Mouse (Mus musculus): ENCODE measurements around the gene Snx11. TPM values are rescaled to one million over a fixed set of nuclear protein-coding genes. Genes with fewer than 3 reads are reported as not detected.

The Snx11 gene
- polyA plus RNA-seq, 1 experiment from 2014 or later: 8.0 TPM

DNA sequence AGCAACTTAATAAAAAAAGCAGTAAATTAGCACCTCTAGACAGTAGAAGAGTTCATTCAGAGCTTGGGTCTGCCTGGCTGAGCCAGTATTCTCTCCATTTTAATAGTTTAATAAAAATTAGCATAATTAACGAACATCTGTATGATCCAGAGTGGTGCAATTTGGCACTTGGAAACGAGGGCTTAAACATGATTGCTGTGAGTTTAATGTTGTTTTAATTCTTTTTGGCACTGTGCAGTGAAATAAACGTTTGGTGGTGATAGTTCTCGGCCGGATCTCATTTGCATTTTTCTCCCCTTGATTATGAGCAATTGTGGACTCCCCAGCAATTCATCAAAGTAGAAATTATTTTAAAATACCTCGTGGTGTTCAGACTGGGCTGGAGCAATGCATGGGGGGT lies 30.7 kb downstream of the Snx11 start:
- WGBS: 75% methylated on average over 6 of the region's 6 CpGs
- H3K9ac ChIP-seq (ENCODE audit: low read length): no peak overlapping the region
- no peak overlapping the region for H3K4me2 ChIP-seq (ENCODE audit: low read length)
- no peaks in the 10 kb centered on the region for H3K36me3 ChIP-seq (ENCODE audit: control insufficient read depth, insufficient read depth, low read length)
- H3K4me1 ChIP-seq (replicated peaks; ENCODE audit: control insufficient read depth, insufficient read depth, low read length): peaks cover 6% of the 10 kb centered on the region; the same call in 1 of the 2 replicates
- no peaks in the 10 kb centered on the region for H3K9me3 ChIP-seq (ENCODE audit: control insufficient read depth, low read length)
- no peak for DNase-seq (ENCODE audit: low spot score)
- H3K4me3 ChIP-seq (ENCODE audit: low read depth, low read length): no peak overlapping the region
- no peak overlapping the region for H3K27ac ChIP-seq (ENCODE audit: low read depth)
- H3K27me3 ChIP-seq (replicated peaks; ENCODE audit: control insufficient read depth, insufficient read depth, low read length): 0 out of 2 replicates have a peak, but pooled peaks cover 1% of the 10 kb centered on the region
- no peak for ATAC-seq (replicated peaks; ENCODE audit: low FRiP score, low TSS enrichment, low read depth)

DNA sequence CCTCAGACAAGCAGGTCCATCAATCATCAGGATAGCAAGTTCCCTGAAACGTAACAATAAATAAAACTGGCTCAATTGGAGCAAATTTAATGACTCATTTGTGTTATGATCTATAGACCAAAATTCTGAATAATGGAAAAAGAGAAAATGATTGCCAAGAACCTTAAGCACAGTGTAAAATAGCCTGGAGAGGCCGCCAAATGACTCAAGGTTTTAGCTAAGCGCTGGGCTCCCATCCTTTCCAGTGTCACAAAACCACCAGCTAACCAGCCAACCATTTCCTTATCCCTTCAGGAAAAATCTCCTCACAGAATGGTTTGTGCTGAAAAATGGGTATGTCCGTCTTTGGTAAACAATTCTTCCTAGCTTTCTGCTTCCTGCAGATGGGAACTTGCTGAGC lies 33.5 kb downstream of the Snx11 start:
- DNase-seq (ENCODE audit: low spot score) (no peak), ATAC-seq (replicated peaks; ENCODE audit: low FRiP score, low TSS enrichment, low read depth) (no peak)

DNA sequence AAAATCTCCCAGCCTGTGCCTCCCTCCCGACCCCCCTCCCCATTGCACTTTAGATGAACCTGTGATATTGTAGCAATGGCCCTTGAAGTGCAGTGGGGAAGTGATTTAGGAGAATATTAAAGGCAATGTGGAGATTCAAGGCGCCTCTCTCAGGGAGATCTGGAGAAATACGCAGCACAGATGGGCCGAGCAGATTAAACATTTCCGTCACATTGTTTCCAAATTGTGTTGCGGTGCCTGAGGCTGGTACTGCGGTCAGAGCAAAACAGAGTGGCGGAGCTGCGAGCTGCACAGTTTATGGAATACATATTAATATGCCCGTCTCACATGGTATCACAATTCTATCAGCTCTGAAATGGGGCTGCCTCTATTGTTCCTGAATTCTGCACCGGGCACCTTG lies 34.4 kb downstream of the Snx11 start:
- 0 out of 2 replicates have a peak, but pooled peaks cover 7% of the 10 kb centered on the region for H3K27me3 ChIP-seq (replicated peaks; ENCODE audit: control insufficient read depth, insufficient read depth, low read length)
- H3K27ac ChIP-seq (ENCODE audit: low read depth): peak overlapping the region; percentile 5; the same call in 1 of the 2 replicates
- ATAC-seq (replicated peaks; ENCODE audit: low FRiP score, low TSS enrichment, low read depth): peak; percentile 68; the same call in 1 of the 2 replicates
- H3K4me1 ChIP-seq (replicated peaks; ENCODE audit: control insufficient read depth, insufficient read depth, low read length): peaks cover 12% of the 10 kb centered on the region; the same call in 1 of the 2 replicates
- no peaks in the 10 kb centered on the region for H3K36me3 ChIP-seq (ENCODE audit: control insufficient read depth, insufficient read depth, low read length)
- H3K9ac ChIP-seq (ENCODE audit: low read length): no peak overlapping the region
- 20% methylated on average over 11 of the region's 11 CpGs for WGBS
- H3K4me3 ChIP-seq (ENCODE audit: low read depth, low read length): no peak overlapping the region
- no peak for DNase-seq (ENCODE audit: low spot score)
- H3K4me2 ChIP-seq (ENCODE audit: low read length): peak overlapping the region; percentile 18
- no peaks in the 10 kb centered on the region for H3K9me3 ChIP-seq (ENCODE audit: control insufficient read depth, low read length)

More for the DNA sequence above, 33.5 kb downstream of the Snx11 start:
- no peak overlapping the region for H3K27ac ChIP-seq (ENCODE audit: low read depth)
- 0 out of 2 replicates have a peak, but pooled peaks cover 7% of the 10 kb centered on the region for H3K27me3 ChIP-seq (replicated peaks; ENCODE audit: control insufficient read depth, insufficient read depth, low read length)
- no peaks in the 10 kb centered on the region for H3K9me3 ChIP-seq (ENCODE audit: control insufficient read depth, low read length)
- H3K9ac ChIP-seq (ENCODE audit: low read length): no peak overlapping the region
- no peak overlapping the region for H3K4me3 ChIP-seq (ENCODE audit: low read depth, low read length)
- peaks cover 12% of the 10 kb centered on the region; the same call in 1 of the 2 replicates for H3K4me1 ChIP-seq (replicated peaks; ENCODE audit: control insufficient read depth, insufficient read depth, low read length)
- no peak overlapping the region for H3K4me2 ChIP-seq (ENCODE audit: low read length)
- no peaks in the 10 kb centered on the region for H3K36me3 ChIP-seq (ENCODE audit: control insufficient read depth, insufficient read depth, low read length)
- WGBS: 65% methylated on average over 4 of the region's 4 CpGs

DNA sequence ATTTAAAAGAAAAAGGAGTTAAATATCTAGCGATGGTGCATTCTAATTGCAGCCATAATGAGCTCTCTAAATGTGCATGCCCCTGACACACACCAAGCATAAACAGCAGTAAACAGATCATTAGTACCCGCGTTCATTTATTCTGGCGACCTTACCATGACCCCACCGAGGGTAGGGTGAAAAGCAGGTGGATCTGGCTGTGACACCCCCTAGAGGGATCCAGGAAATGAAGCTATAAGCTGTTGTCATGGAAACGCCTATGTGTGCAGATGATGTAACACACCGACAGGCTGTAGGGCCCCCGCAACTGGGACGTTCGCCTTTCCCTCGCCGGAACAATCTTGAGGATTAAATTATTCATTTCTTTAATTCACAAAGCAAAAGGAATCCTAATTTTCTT lies 35.4 kb downstream of the Snx11 start:
- Histone ChIP-seq H3K4me1 (replicated peaks; ENCODE audit: control insufficient read depth, insufficient read depth, low read length) (peaks cover 12% of the 10 kb centered on the region; the same call in 1 of the 2 replicates), H3K4me3 (ENCODE audit: low read depth, low read length) (no peak overlapping the region), H3K4me2 (ENCODE audit: low read length) (0 out of 2 replicates have a peak overlapping the region, but pooled peaks have one; percentile 6), H3K27me3 (replicated peaks; ENCODE audit: control insufficient read depth, insufficient read depth, low read length) (peaks cover 8% of the 10 kb centered on the region), H3K27ac (ENCODE audit: low read depth) (no peak overlapping the region), H3K9ac (ENCODE audit: low read length) (no peak overlapping the region), H3K36me3 (ENCODE audit: control insufficient read depth, insufficient read depth, low read length) (no peaks in the 10 kb centered on the region), H3K9me3 (ENCODE audit: control insufficient read depth, low read length) (no peaks in the 10 kb centered on the region)
- 14% methylated on average over 12 of the region's 12 CpGs for WGBS
- ATAC-seq (replicated peaks; ENCODE audit: low FRiP score, low TSS enrichment, low read depth): no peak; the same call in 1 of the 2 replicates
- no peak for DNase-seq (ENCODE audit: low spot score)

- no peak overlapping the region for H3K9ac ChIP-seq (ENCODE audit: low read length)
- H3K4me1 ChIP-seq (replicated peaks; ENCODE audit: control insufficient read depth, insufficient read depth, low read length): peaks cover 20% of the 10 kb centered on the region
- 56% methylated on average over 12 of the region's 12 CpGs for WGBS
- H3K9me3 ChIP-seq (ENCODE audit: control insufficient read depth, low read length): no peaks in the 10 kb centered on the region
- H3K4me2 ChIP-seq (ENCODE audit: low read length): no peak overlapping the region
- no peaks in the 10 kb centered on the region for H3K36me3 ChIP-seq (ENCODE audit: control insufficient read depth, insufficient read depth, low read length)
- peaks cover 15% of the 10 kb centered on the region for H3K27me3 ChIP-seq (replicated peaks; ENCODE audit: control insufficient read depth, insufficient read depth, low read length)
- DNase-seq (ENCODE audit: low spot score) (no peak), ATAC-seq (replicated peaks; ENCODE audit: low FRiP score, low TSS enrichment, low read depth) (no peak)
- no peak overlapping the region for H3K4me3 ChIP-seq (ENCODE audit: low read depth, low read length)
- no peak overlapping the region for H3K27ac ChIP-seq (ENCODE audit: low read depth)
Observed at GRCm38 (mm10) chr11:96740796-96741195, 36.6 kb downstream of the Snx11 start.

GRCm38 (mm10) chr11:96737673-96738471 lies 39.5 kb downstream of the Snx11 start:
- H3K9ac ChIP-seq (ENCODE audit: low read length): no peak overlapping the region
- H3K36me3 ChIP-seq (ENCODE audit: control insufficient read depth, insufficient read depth, low read length): no peaks in the 10 kb centered on the region
- ATAC-seq (replicated peaks; ENCODE audit: low FRiP score, low TSS enrichment, low read depth): no peak
- peaks cover 15% of the 10 kb centered on the region for H3K27me3 ChIP-seq (replicated peaks; ENCODE audit: control insufficient read depth, insufficient read depth, low read length)
- H3K4me3 ChIP-seq (ENCODE audit: low read depth, low read length): no peak overlapping the region
- H3K4me1 ChIP-seq (replicated peaks; ENCODE audit: control insufficient read depth, insufficient read depth, low read length): peaks cover 17% of the 10 kb centered on the region
- 64% methylated on average over 14 of the region's 14 CpGs for WGBS
- peak; percentile 50 for DNase-seq (ENCODE audit: low spot score)
- no peak overlapping the region for H3K4me2 ChIP-seq (ENCODE audit: low read length)
- H3K9me3 ChIP-seq (ENCODE audit: control insufficient read depth, low read length): no peaks in the 10 kb centered on the region
- H3K27ac ChIP-seq (ENCODE audit: low read depth): no peak overlapping the region

DNA sequence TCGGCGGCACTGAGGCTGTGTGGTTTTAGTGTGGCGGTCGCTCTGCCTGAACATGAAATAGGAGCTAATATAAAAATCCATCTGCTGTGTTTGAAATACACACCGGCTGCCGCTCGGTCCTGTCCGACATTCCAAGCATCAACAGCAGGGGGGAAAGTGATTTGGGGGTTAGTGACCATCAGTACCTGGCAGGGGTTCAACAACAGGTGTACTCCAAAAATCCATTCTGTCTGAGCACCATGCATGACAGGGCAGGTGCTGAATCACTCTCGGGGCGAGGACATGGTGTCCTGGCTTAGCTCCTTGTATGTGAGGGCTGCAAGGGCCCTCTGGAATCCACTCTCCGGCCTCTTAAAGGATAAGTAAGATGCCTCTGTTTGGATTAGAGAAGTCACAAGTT lies 41.0 kb downstream of the Snx11 start:
- Histone ChIP-seq H3K4me3 (ENCODE audit: low read depth, low read length) (0 out of 2 replicates have a peak overlapping the region, but pooled peaks have one; percentile 11), H3K9ac (ENCODE audit: low read length) (no peak overlapping the region), H3K27me3 (replicated peaks; ENCODE audit: control insufficient read depth, insufficient read depth, low read length) (peaks cover 11% of the 10 kb centered on the region), H3K36me3 (ENCODE audit: control insufficient read depth, insufficient read depth, low read length) (no peaks in the 10 kb centered on the region), H3K27ac (ENCODE audit: low read depth) (no peak overlapping the region), H3K9me3 (ENCODE audit: control insufficient read depth, low read length) (no peaks in the 10 kb centered on the region), H3K4me2 (ENCODE audit: low read length) (peak overlapping the region; percentile 43), H3K4me1 (replicated peaks; ENCODE audit: control insufficient read depth, insufficient read depth, low read length) (peaks cover 17% of the 10 kb centered on the region)
- DNase-seq (ENCODE audit: low spot score) (no peak), ATAC-seq (replicated peaks; ENCODE audit: low FRiP score, low TSS enrichment, low read depth) (no peak)
- 17% methylated on average over 11 of the region's 11 CpGs for WGBS

DNA sequence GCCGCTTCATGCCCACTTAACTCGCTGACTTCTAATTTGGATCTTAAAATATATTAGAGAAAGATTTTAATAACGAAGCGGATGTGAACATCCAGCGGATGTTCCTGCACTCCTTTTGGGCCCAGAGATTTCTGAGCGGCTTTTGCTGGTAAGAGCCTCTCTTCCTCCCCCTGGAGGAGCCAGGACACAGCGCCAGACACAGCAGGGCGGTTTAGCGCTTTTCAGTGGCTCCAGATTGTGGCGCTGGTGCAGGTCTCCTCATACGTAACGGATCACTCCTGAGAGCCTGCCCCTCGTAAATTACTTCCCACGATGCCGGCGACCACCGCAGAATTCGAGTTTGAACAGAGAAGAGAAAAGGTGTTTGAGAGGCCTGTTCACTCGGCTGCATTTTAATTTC lies 41.5 kb downstream of the Snx11 start:
- 2% methylated on average over 19 of the region's 19 CpGs for WGBS
- H3K36me3 ChIP-seq (ENCODE audit: control insufficient read depth, insufficient read depth, low read length): no peaks in the 10 kb centered on the region
- ATAC-seq (replicated peaks; ENCODE audit: low FRiP score, low TSS enrichment, low read depth): no peak
- peaks cover 8% of the 10 kb centered on the region for H3K27me3 ChIP-seq (replicated peaks; ENCODE audit: control insufficient read depth, insufficient read depth, low read length)
- H3K4me1 ChIP-seq (replicated peaks; ENCODE audit: control insufficient read depth, insufficient read depth, low read length): peaks cover 14% of the 10 kb centered on the region
- H3K27ac ChIP-seq (ENCODE audit: low read depth): no peak overlapping the region
- H3K4me3 ChIP-seq (ENCODE audit: low read depth, low read length): 0 out of 2 replicates have a peak overlapping the region, but pooled peaks have one; percentile 11
- peak overlapping the region; percentile 43 for H3K4me2 ChIP-seq (ENCODE audit: low read length)
- H3K9ac ChIP-seq (ENCODE audit: low read length): no peak overlapping the region
- no peaks in the 10 kb centered on the region for H3K9me3 ChIP-seq (ENCODE audit: control insufficient read depth, low read length)
- peak; percentile 86 for DNase-seq (ENCODE audit: low spot score)

All from intestine, embryonic 14.5 days (tissue).